Mouse (Mus musculus) myocyte (in vitro differentiated cells): Measurements from ENCODE around the gene Dennd6a.

Source experiments
- E2F4 ChIP-seq: IDR thresholded peaks from one replicate; pipeline ENCODE4 v1.6.1; 2011; ENCODE audit warnings: mild to moderate bottlenecking, control low read depth, moderate library complexity; ENCODE audit not compliant: insufficient read depth
- MAX ChIP-seq: IDR thresholded peaks from one replicate; pipeline ENCODE4 v1.6.1; 2011; ENCODE audit warnings: low read depth, mild to moderate bottlenecking, control low read depth
- POLR2A ChIP-seq: IDR thresholded peaks from one replicate; pipeline ENCODE4 v1.6.1; 2011; ENCODE audit warnings: low read depth, mild to moderate bottlenecking, control low read depth, moderate library complexity; ENCODE audit not compliant: insufficient read length
- REST ChIP-seq: IDR thresholded peaks from one replicate; pipeline ENCODE4 v1.6.1; 2011; ENCODE audit warnings: mild to moderate bottlenecking, control low read depth, moderate library complexity; ENCODE audit not compliant: insufficient read depth, insufficient read length
- SRF ChIP-seq: IDR thresholded peaks from one replicate; pipeline ENCODE4 v1.6.1; 2011; ENCODE audit warnings: low read depth; ENCODE audit not compliant: control insufficient read depth, insufficient read length
- TCF12 ChIP-seq: IDR thresholded peaks from one replicate; pipeline ENCODE4 v1.6.1; 2011; ENCODE audit warnings: mild to moderate bottlenecking, control low read depth; ENCODE audit not compliant: poor library complexity, insufficient read depth, severe bottlenecking
- TCF3 ChIP-seq: IDR thresholded peaks from one replicate; pipeline ENCODE4 v1.6.1; 2011; ENCODE audit warnings: low read depth, control low read depth; ENCODE audit not compliant: insufficient read length
- USF1 ChIP-seq: IDR thresholded peaks from one replicate; pipeline ENCODE4 v1.6.1; 2011; ENCODE audit warnings: low read depth, mild to moderate bottlenecking, control low read depth, moderate library complexity

DNA sequence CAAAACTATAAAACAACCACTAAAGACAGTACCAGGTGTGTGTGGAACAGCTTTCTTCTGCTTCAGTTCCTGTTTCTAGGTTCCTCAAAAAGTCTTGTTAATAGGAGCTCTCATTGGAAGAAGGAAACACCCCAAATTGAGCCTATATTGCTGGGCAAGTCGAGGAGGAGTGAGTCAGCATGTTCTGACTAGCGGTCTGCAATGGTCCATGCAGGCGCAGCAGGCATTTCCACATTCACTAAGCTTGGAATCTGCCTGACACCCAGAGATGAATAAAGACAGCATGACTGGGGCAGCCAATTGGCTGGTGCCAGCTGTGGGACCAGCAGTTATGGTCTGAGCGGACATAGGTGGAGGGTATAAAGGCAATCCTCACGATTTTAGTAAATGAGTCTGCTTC lies 102.1 kb downstream of the Dennd6a start:
- TF ChIP-seq MAX (no peak), TCF12 (no peak), USF1 (no peak), POLR2A (no peak), E2F4 (no peak), SRF (no peak), TCF3 (no peak), REST (no peak)
